Mouse (Mus musculus): Measurements from ENCODE around the gene Taok3. TPM values are rescaled to one million over a fixed set of nuclear protein-coding genes. Genes with fewer than 3 reads are reported as not detected.

Gene Taok3
- polyA plus RNA-seq, 1 experiment, result 6.6 TPM

- no peaks in the 10 kb centered on the region for H3K36me3 ChIP-seq (ENCODE audit: control insufficient read depth, insufficient read depth)
- no peaks in the 10 kb centered on the region for H3K27me3 ChIP-seq (ENCODE audit: control insufficient read depth, insufficient read depth, insufficient read length)
- H3ac ChIP-seq (ENCODE audit: control insufficient read depth, insufficient read length, low read depth), result no peak overlapping the region
- no peak overlapping the region for H3K4me3 ChIP-seq (ENCODE audit: insufficient read depth, poor library complexity, severe bottlenecking)
- no peaks in the 10 kb centered on the region for H3K79me3 ChIP-seq (ENCODE audit: low read depth)
- no peaks in the 10 kb centered on the region for H3K79me2 ChIP-seq (ENCODE audit: control insufficient read depth, insufficient read depth)
- no peak for TF ChIP-seq USF1 (IDR thresholded peaks at IDR 0.05; ENCODE audit: low read depth)
- TF ChIP-seq CTCF (IDR thresholded peaks at IDR 0.05; ENCODE audit: control insufficient read depth, insufficient read depth, insufficient read length), result no peak
- no peak for TF ChIP-seq MAX (IDR thresholded peaks at IDR 0.05)
- no peak for TF ChIP-seq MYOD1 (IDR thresholded peaks at IDR 0.05; ENCODE audit: control insufficient read depth, insufficient read length, low read depth)
- TF ChIP-seq FOSL1 (IDR thresholded peaks at IDR 0.05; ENCODE audit: insufficient read depth, low read length, poor library complexity, severe bottlenecking), result no peak
- no peak for TF ChIP-seq CEBPB (IDR thresholded peaks at IDR 0.05; ENCODE audit: low read depth)
- no peak for TF ChIP-seq MYOG (IDR thresholded peaks at IDR 0.05; ENCODE audit: control insufficient read depth, extremely low read depth, insufficient read length)
These were observed 44.6 kb downstream of the Taok3 start for GRCm38 (mm10) chr5:117164516-117164915.

- TF ChIP-seq CTCF (IDR thresholded peaks at IDR 0.05; ENCODE audit: control insufficient read depth, insufficient read depth, insufficient read length), result no peak
- TF ChIP-seq MYOG (IDR thresholded peaks at IDR 0.05; ENCODE audit: control insufficient read depth, extremely low read depth, insufficient read length), result no peak
- no peak for TF ChIP-seq FOSL1 (IDR thresholded peaks at IDR 0.05; ENCODE audit: insufficient read depth, low read length, poor library complexity, severe bottlenecking)
- no peak for TF ChIP-seq MYOD1 (IDR thresholded peaks at IDR 0.05; ENCODE audit: control insufficient read depth, insufficient read length, low read depth)
- no peak for TF ChIP-seq USF1 (IDR thresholded peaks at IDR 0.05; ENCODE audit: low read depth)
- TF ChIP-seq MAX (IDR thresholded peaks at IDR 0.05), result no peak
- no peak for TF ChIP-seq CEBPB (IDR thresholded peaks at IDR 0.05; ENCODE audit: low read depth)
- Histone ChIP-seq H3K36me3 (ENCODE audit: control insufficient read depth, insufficient read depth) (no peaks in the 10 kb centered on the region), H3K4me3 (ENCODE audit: insufficient read depth, poor library complexity, severe bottlenecking) (no peak overlapping the region), H3K79me2 (ENCODE audit: control insufficient read depth, insufficient read depth) (no peaks in the 10 kb centered on the region), H3ac (ENCODE audit: control insufficient read depth, insufficient read length, low read depth) (no peak overlapping the region), H3K27me3 (ENCODE audit: control insufficient read depth, insufficient read depth, insufficient read length) (no peaks in the 10 kb centered on the region), H3K79me3 (ENCODE audit: low read depth) (no peaks in the 10 kb centered on the region)
These were observed 45.0 kb downstream of the Taok3 start for GRCm38 (mm10) chr5:117164923-117165322.

- no peak overlapping the region for H3K4me3 ChIP-seq (ENCODE audit: insufficient read depth, poor library complexity, severe bottlenecking)
- no peaks in the 10 kb centered on the region for H3K79me2 ChIP-seq (ENCODE audit: control insufficient read depth, insufficient read depth)
- H3K79me3 ChIP-seq (ENCODE audit: low read depth), result no peaks in the 10 kb centered on the region
- TF ChIP-seq MYOG (IDR thresholded peaks at IDR 0.05; ENCODE audit: control insufficient read depth, extremely low read depth, insufficient read length), result no peak
- TF ChIP-seq CTCF (IDR thresholded peaks at IDR 0.05; ENCODE audit: control insufficient read depth, insufficient read depth, insufficient read length), result no peak
- TF ChIP-seq USF1 (IDR thresholded peaks at IDR 0.05; ENCODE audit: low read depth), result no peak
- no peak for TF ChIP-seq MAX (IDR thresholded peaks at IDR 0.05)
- no peak for TF ChIP-seq CEBPB (IDR thresholded peaks at IDR 0.05; ENCODE audit: low read depth)
- TF ChIP-seq FOSL1 (IDR thresholded peaks at IDR 0.05; ENCODE audit: insufficient read depth, low read length, poor library complexity, severe bottlenecking), result no peak
- TF ChIP-seq MYOD1 (IDR thresholded peaks at IDR 0.05; ENCODE audit: control insufficient read depth, insufficient read length, low read depth), result no peak
- no peak overlapping the region for H3ac ChIP-seq (ENCODE audit: control insufficient read depth, insufficient read length, low read depth)
- no peaks in the 10 kb centered on the region for H3K36me3 ChIP-seq (ENCODE audit: control insufficient read depth, insufficient read depth)
- H3K27me3 ChIP-seq (ENCODE audit: control insufficient read depth, insufficient read depth, insufficient read length), result no peaks in the 10 kb centered on the region
These were observed 46.0 kb downstream of the Taok3 start for GRCm38 (mm10) chr5:117165946-117166345.

DNA sequence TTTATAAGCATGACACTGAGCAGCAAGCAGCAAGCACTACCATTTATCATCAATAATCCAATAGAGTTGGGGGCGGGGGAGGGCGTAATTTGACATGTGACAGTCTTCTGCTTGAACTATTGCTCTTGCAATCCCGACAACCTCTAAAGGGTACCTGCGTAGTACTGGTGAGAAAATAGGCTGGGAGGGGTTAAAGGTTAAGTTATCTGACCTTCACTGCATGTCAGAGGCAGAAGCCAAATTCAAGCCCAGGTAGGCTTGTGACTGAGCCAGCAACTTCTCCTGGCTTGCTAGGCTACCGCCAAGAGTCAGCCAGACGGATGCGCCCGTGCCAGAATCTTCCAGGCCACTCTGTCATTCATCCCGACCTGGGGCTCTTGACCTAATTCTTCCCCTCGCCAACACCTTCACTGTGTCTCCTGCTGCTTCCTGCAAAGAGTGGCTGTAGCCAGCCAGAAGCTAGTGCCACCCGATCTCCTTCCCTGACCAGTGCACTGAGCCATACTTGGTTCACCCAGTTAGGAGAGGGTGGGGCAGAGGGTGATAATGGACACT is 47.0 kb downstream of the Taok3 start:
- H3K36me3 ChIP-seq (ENCODE audit: control insufficient read depth, insufficient read depth), result no peaks in the 10 kb centered on the region
- no peak overlapping the region for H3ac ChIP-seq (ENCODE audit: control insufficient read depth, insufficient read length, low read depth)
- TF ChIP-seq FOSL1 (IDR thresholded peaks at IDR 0.05; ENCODE audit: insufficient read depth, low read length, poor library complexity, severe bottlenecking), result no peak
- TF ChIP-seq USF1 (IDR thresholded peaks at IDR 0.05; ENCODE audit: low read depth), result no peak
- TF ChIP-seq MYOD1 (IDR thresholded peaks at IDR 0.05; ENCODE audit: control insufficient read depth, insufficient read length, low read depth), result no peak
- no peak for TF ChIP-seq CTCF (IDR thresholded peaks at IDR 0.05; ENCODE audit: control insufficient read depth, insufficient read depth, insufficient read length)
- no peak for TF ChIP-seq MYOG (IDR thresholded peaks at IDR 0.05; ENCODE audit: control insufficient read depth, extremely low read depth, insufficient read length)
- TF ChIP-seq MAX (IDR thresholded peaks at IDR 0.05), result no peak
- TF ChIP-seq CEBPB (IDR thresholded peaks at IDR 0.05; ENCODE audit: low read depth), result no peak
- no peaks in the 10 kb centered on the region for H3K79me3 ChIP-seq (ENCODE audit: low read depth)
- H3K27me3 ChIP-seq (ENCODE audit: control insufficient read depth, insufficient read depth, insufficient read length), result no peaks in the 10 kb centered on the region
- no peak overlapping the region for H3K4me3 ChIP-seq (ENCODE audit: insufficient read depth, poor library complexity, severe bottlenecking)
- H3K79me2 ChIP-seq (ENCODE audit: control insufficient read depth, insufficient read depth), result no peaks in the 10 kb centered on the region

DNA sequence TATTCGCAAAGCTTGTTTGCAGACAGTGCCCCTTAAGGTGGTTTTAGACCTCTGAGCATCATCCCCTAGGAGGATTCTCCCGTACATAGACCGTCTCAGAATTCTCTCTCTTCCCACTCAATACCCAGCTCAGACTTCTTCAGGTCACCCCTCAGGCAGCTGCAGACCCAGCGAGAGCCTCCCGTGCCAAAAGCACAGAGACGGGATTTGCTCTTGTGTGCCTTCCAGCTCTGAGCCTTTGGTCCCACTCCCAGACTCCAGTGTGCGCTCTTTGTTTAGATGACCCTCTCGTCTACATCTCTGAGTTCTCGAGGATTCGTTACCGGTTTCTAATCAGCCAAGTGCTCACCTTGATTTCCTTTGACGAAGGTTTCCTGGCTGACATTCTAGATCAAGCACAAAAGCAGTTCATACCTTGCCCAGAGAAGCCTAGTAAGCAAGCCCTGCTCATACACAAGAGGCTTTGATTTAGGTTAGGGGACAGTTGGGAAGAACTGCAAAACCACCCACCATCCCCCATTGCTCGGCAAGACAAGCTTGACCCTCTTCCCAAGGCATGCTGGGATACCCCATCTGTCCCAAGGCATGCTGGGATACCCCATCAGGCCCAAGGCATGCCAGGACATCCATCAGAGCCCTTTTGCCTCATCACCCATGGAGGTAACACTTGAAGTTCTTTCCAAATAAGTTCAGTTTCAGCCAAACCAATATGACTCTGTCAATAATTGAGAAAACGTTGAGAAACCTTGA is 48.6 kb downstream of the Taok3 start:
- H3K79me2 ChIP-seq (ENCODE audit: control insufficient read depth, insufficient read depth), result no peaks in the 10 kb centered on the region
- no peaks in the 10 kb centered on the region for H3K79me3 ChIP-seq (ENCODE audit: low read depth)
- H3ac ChIP-seq (ENCODE audit: control insufficient read depth, insufficient read length, low read depth), result no peak overlapping the region
- no peak overlapping the region for H3K4me3 ChIP-seq (ENCODE audit: insufficient read depth, poor library complexity, severe bottlenecking)
- H3K27me3 ChIP-seq (ENCODE audit: control insufficient read depth, insufficient read depth, insufficient read length), result no peaks in the 10 kb centered on the region
- H3K36me3 ChIP-seq (ENCODE audit: control insufficient read depth, insufficient read depth), result no peaks in the 10 kb centered on the region
- no peak for TF ChIP-seq MAX (IDR thresholded peaks at IDR 0.05)

DNA sequence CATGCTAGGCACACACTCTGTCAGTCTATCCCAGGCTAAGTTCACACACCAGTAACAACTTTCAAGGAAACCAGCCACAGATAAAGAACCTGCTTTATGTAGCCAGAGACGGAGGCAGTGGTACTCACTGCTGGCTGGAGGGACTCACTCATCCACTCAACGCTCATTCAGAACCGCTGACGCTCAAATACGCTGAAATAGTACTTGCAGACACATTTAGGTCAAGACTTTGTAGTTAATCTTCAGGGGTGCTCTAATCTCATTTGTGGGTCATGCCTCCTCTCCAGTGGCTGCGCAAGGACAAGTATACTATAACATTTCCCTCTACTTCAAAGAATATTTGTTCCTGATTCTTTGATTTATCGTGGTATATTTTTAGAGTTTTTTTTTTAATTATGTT is 54.1 kb downstream of the Taok3 start:
- Histone ChIP-seq H3K79me3 (ENCODE audit: low read depth) (no peaks in the 10 kb centered on the region), H3K36me3 (ENCODE audit: control insufficient read depth, insufficient read depth) (no peaks in the 10 kb centered on the region), H3ac (ENCODE audit: control insufficient read depth, insufficient read length, low read depth) (no peak overlapping the region), H3K27me3 (ENCODE audit: control insufficient read depth, insufficient read depth, insufficient read length) (no peaks in the 10 kb centered on the region), H3K79me2 (ENCODE audit: control insufficient read depth, insufficient read depth) (no peaks in the 10 kb centered on the region), H3K4me3 (ENCODE audit: insufficient read depth, poor library complexity, severe bottlenecking) (no peak overlapping the region)
- no peak for TF ChIP-seq CEBPB (IDR thresholded peaks at IDR 0.05; ENCODE audit: low read depth)
- TF ChIP-seq USF1 (IDR thresholded peaks at IDR 0.05; ENCODE audit: low read depth), result no peak
- TF ChIP-seq CTCF (IDR thresholded peaks at IDR 0.05; ENCODE audit: control insufficient read depth, insufficient read depth, insufficient read length), result no peak
- no peak for TF ChIP-seq MAX (IDR thresholded peaks at IDR 0.05)
- TF ChIP-seq MYOG (IDR thresholded peaks at IDR 0.05; ENCODE audit: control insufficient read depth, extremely low read depth, insufficient read length), result no peak
- no peak for TF ChIP-seq MYOD1 (IDR thresholded peaks at IDR 0.05; ENCODE audit: control insufficient read depth, insufficient read length, low read depth)
- TF ChIP-seq FOSL1 (IDR thresholded peaks at IDR 0.05; ENCODE audit: insufficient read depth, low read length, poor library complexity, severe bottlenecking), result no peak
